Mouse (Mus musculus) lung, postnatal 0 days (tissue): ENCODE data around the gene Rabl6. TPM values are rescaled to one million over a fixed set of nuclear protein-coding genes. Genes with fewer than 3 reads are reported as not detected.

Experiments
- ATAC-seq: fragments of 200-750 bp; cut with Nextera tagmentation; 2 replicates; pipeline ENCODE4 v1.8.0; 2017; ENCODE audit warnings: moderate library complexity
- DNase-seq: peaks from one replicate; pipeline ENCODE4 v3.0.0-alpha.2; 2016; ENCODE audit warnings: low spot score
- H3K27ac ChIP-seq: fragments of 300-500 bp; sonication (generic); 2 replicates; pipeline ENCODE4 v1.5.1; 2014; ENCODE audit warnings: antibody characterized with exemption, mild to moderate bottlenecking, low read length, mixed read lengths
- H3K27me3 ChIP-seq: fragments of 300-500 bp; sonication (generic); replicated peaks from 2 replicates; pipeline ENCODE4 v1.6.1; 2014; ENCODE audit warnings: low read length, mixed read lengths; ENCODE audit not compliant: insufficient read depth
- H3K36me3 ChIP-seq: fragments of 300-500 bp; sonication (generic); 2 replicates; pipeline ENCODE4 v1.6.1; 2014; ENCODE audit warnings: low read length, mixed read lengths; ENCODE audit not compliant: insufficient read depth
- H3K4me1 ChIP-seq: fragments of 300-500 bp; sonication (generic); 2 replicates; pipeline ENCODE4 v1.6.1; 2014; ENCODE audit warnings: antibody characterized with exemption, low read depth, low read length, mixed read lengths; ENCODE audit not compliant: insufficient read depth
- H3K4me2 ChIP-seq: fragments of 300-500 bp; sonication (generic); replicated peaks from 2 replicates; pipeline ENCODE4 v1.6.1; 2014; ENCODE audit warnings: low read depth, mild to moderate bottlenecking, low read length, moderate library complexity, mixed read lengths
- H3K4me3 ChIP-seq: fragments of 300-500 bp; sonication (generic); 2 replicates; pipeline ENCODE4 v1.5.1; 2014; ENCODE audit warnings: low read depth, low read length
- H3K9ac ChIP-seq: fragments of 300-500 bp; sonication (generic); replicated peaks from 2 replicates; pipeline ENCODE4 v1.6.1; 2014; ENCODE audit warnings: low read depth, mild to moderate bottlenecking
- H3K9me3 ChIP-seq: fragments of 300-500 bp; sonication (generic); 2 replicates; pipeline ENCODE4 v1.6.1; 2016; ENCODE audit warnings: low read length, mixed read lengths
- CTCF ChIP-seq: IDR thresholded peaks from 2 replicates; pipeline ENCODE4 v1.5.1; 2016; ENCODE audit warnings: antibody characterized with exemption, mild to moderate bottlenecking
- EP300 ChIP-seq: IDR thresholded peaks from 2 replicates; pipeline ENCODE4 v1.6.1; 2016; ENCODE audit warnings: antibody characterized with exemption, mild to moderate bottlenecking, control low read depth
- WGBS: fragments of 180-500 bp; shearing (Covaris S2); extraction: QIAGEN DNeasy Blood & Tissue Kit; methylation state at CpG from one replicate; pipeline ENCODE4 v1.1.7; 2014; 5-methylcytosine and 5-hydroxymethylcytosine counted together
- polyA plus RNA-seq: library from polyadenylated mRNA; unstranded; fragments of >200 nt; fragmentation: Nextera tagmentation; extraction: Ambion mirVana; gene quantifications from 2 replicates; pipeline ENCODE4 v1.2.1, GENCODE M21; 2015

Rabl6 gene
- polyA plus RNA-seq, 1 experiment from 2014 or later = 34.7 TPM

DNA sequence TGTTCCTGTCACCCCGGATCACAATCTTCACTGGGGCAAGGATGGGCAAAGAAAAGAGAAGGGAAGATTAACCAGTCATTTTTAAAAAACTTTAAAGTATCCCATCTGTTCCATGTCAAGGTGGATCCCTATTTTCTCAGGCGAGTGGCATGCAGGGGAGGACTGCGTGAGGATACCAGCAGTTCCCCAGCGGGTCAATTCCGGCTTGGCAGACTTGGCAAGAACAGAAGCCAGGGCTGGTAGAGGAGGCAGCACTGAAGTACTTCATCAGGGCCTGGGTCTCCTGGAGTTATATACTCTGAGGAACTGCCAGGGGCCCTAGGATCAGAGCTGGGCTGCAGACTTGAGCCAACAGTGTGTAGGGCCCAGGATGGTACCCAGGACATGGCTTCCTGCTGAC lies 5.8 kb downstream of the Rabl6 start:
- H3K4me1 ChIP-seq = 0 out of 2 replicates have a peak, but pooled peaks cover 4% of the 10 kb centered on the region
- H3K4me3 ChIP-seq = no peak overlapping the region
- 87% methylated on average over 5 of the region's 5 CpGs for WGBS
- no peak for TF ChIP-seq CTCF
- no peak for TF ChIP-seq EP300
- peaks cover 32% of the 10 kb centered on the region for H3K36me3 ChIP-seq
- ATAC-seq = no peak
- H3K9me3 ChIP-seq = no peaks in the 10 kb centered on the region
- H3K4me2 ChIP-seq = no peak overlapping the region
- no peak overlapping the region for H3K9ac ChIP-seq
- H3K27ac ChIP-seq = no peak overlapping the region
- no peaks in the 10 kb centered on the region for H3K27me3 ChIP-seq
- no peak for DNase-seq

DNA sequence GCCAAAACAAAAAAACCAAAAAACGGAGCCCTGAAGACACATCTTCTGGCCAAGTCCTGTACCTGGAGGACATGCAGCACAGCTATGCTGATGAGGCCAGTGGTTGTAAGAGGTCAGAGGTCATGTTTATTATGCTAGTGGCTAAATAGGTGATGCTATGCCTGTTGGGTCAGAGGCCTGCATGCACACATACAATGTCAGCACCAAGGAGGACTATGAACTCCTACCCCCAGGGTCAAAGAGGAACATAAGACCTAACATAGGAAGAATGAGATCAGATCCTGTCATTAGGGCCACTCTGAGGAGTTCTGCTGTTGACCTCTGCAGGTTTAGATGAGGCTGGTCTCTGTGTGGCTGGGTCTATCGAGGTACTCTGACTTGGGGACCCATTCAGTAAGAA lies 8.3 kb downstream of the Rabl6 start:
- H3K4me3 ChIP-seq = no peak overlapping the region
- 80% methylated on average over 2 of the region's 2 CpGs for WGBS
- H3K4me2 ChIP-seq = no peak overlapping the region
- H3K9me3 ChIP-seq = no peaks in the 10 kb centered on the region
- no peak for TF ChIP-seq EP300
- TF ChIP-seq CTCF = no peak
- H3K27ac ChIP-seq = no peak overlapping the region
- H3K27me3 ChIP-seq = no peaks in the 10 kb centered on the region
- H3K4me1 ChIP-seq = no peaks in the 10 kb centered on the region
- no peak overlapping the region for H3K9ac ChIP-seq
- peaks cover 54% of the 10 kb centered on the region for H3K36me3 ChIP-seq
- ATAC-seq = no peak
- no peak for DNase-seq

DNA sequence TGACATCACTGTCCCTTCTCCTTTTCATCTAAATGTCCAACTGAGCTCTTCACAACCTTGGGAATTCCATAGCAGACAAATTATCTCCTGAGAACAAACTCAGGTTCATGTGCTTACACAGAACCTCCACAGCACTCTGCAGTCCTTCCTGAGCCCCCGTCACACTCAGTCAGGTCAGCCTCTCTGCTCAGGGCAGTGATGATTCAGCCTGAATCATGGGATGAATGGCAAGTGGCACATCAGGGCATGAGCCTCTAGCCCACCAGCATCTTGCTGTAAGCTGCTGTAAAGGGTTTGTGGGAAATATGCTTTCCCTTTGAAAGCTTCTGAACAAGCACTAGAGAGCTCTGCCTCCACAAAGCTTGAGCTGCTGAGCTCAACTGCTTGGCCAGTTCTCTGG lies 9.6 kb downstream of the Rabl6 start:
- H3K4me1 ChIP-seq = no peaks in the 10 kb centered on the region
- DNase-seq (no peak), ATAC-seq (no peak)
- peaks cover 58% of the 10 kb centered on the region for H3K36me3 ChIP-seq
- WGBS = 91% methylated on average over 1 of the region's 1 CpGs
- no peak overlapping the region for H3K27ac ChIP-seq
- no peaks in the 10 kb centered on the region for H3K27me3 ChIP-seq
- H3K4me2 ChIP-seq = no peak overlapping the region
- no peak overlapping the region for H3K9ac ChIP-seq
- H3K4me3 ChIP-seq = no peak overlapping the region
- TF ChIP-seq CTCF (no peak), EP300 (no peak)
- no peaks in the 10 kb centered on the region for H3K9me3 ChIP-seq

DNA sequence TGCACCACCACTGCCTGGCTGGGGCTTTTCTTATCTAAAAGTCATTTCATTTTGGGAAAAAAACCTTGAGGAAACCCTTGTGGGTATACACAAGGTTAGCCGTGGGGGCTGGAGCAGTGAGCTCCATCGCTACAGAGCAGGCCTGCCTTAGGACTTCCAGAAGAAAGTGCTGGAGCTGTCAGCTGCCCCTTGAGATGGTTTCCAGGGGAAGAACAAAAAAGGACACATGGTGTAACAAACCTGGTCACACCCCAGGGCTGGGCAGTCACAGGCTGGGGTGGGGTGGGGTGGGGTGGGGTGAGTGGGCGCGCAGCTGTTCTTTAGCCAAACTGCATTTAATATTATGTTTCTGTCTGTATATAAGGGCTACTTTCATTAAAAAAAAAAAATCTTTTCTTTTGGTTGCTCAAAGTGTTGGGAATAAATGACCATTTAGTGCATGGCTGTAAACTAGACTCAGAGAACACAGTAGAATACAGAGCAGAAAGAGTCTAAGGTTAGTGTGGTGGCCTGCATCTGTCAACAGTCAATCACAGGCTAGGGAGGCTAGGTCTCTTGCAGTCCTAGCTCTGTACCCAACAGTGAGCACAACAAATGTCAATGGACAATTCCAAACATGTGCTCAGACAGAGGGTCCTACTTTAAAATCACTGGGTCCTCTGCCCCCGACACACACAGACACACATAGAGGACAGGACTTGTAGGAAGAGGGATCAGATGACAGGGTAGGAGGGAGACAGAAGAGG lies 11.4 kb downstream of the Rabl6 start:
- ATAC-seq (no peak), DNase-seq (no peak)
- Histone ChIP-seq H3K4me2 (no peak overlapping the region), H3K9me3 (no peaks in the 10 kb centered on the region), H3K36me3 (peaks cover 60% of the 10 kb centered on the region), H3K9ac (no peak overlapping the region), H3K4me3 (no peak overlapping the region), H3K4me1 (no peaks in the 10 kb centered on the region), H3K27me3 (no peaks in the 10 kb centered on the region), H3K27ac (no peak overlapping the region)
- 96% methylated on average over 5 of the region's 5 CpGs for WGBS
- TF ChIP-seq CTCF (no peak), EP300 (no peak)

DNA sequence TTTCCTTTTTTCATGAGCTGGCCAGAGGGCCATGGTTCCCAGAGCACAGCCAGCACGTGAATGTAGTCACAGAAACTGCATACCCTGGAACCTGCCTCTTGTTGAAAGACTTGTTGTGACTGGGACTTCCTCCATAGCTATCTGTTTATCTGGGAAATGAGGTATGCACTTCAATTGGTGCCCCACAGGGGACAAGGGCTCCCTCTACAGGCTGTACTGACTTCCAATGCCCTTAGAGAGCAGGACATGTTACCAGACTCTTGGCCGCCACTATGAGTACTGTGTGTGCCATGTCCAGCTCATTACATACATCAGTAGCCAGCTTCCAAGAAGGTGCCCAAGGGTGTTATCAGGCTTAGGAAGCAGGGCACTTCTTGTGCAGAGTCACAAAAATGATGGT lies 16.5 kb downstream of the Rabl6 start:
- peaks cover 28% of the 10 kb centered on the region for H3K36me3 ChIP-seq
- no peak for DNase-seq
- no peaks in the 10 kb centered on the region for H3K9me3 ChIP-seq
- no peaks in the 10 kb centered on the region for H3K4me1 ChIP-seq
- H3K4me3 ChIP-seq = no peak overlapping the region
- TF ChIP-seq CTCF = peak; percentile 62
- no peak for TF ChIP-seq EP300
- ATAC-seq = no peak
- H3K9ac ChIP-seq = no peak overlapping the region
- H3K27ac ChIP-seq = no peak overlapping the region
- 80% methylated on average over 2 of the region's 2 CpGs for WGBS
- no peaks in the 10 kb centered on the region for H3K27me3 ChIP-seq
- H3K4me2 ChIP-seq = no peak overlapping the region

DNA sequence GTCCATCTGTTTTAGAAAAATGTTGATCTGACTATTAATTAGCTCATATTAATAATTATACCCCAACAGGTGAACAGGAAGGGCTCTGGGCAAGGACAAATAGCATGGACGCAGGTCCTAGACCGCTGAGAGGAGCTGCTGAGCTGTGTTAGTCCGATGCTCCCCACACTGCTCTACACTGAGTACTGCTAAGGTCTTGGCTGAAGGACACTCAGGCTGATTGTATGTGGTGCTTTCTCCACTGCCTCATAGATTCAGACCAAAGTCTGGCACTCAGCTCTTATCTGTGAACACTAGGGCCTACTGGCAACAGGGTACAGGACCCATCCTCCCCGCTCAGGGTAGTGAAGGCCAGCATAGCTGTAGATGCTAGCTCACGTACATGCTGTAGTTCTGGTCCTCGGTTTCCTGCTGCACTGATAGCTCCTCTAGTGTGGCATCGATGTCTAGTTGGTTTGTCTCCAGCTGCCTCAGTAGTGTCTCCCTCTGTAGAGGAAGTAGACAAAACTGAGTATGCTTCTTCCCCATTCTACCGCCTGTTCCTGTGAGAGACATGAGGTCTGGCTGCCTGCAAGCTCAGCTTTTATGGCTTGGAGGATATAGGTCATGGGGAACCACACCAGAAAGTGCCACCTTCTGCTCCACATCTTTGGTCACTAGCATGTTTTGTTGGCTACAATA lies 20.0 kb downstream of the Rabl6 start:
- ATAC-seq (no peak), DNase-seq (no peak)
- no peaks in the 10 kb centered on the region for H3K4me1 ChIP-seq
- H3K9ac ChIP-seq = no peak overlapping the region
- no peaks in the 10 kb centered on the region for H3K9me3 ChIP-seq
- H3K36me3 ChIP-seq = peaks cover 12% of the 10 kb centered on the region; the same call in 1 of the 2 replicates
- no peak overlapping the region for H3K4me2 ChIP-seq
- H3K27ac ChIP-seq = no peak overlapping the region
- WGBS = 89% methylated on average over 8 of the region's 8 CpGs
- no peak overlapping the region for H3K4me3 ChIP-seq
- H3K27me3 ChIP-seq = no peaks in the 10 kb centered on the region
- no peak for TF ChIP-seq CTCF
- TF ChIP-seq EP300 = no peak
